Mouse (Mus musculus) hindbrain, embryonic 14.5 days (tissue): Measurements from ENCODE around the gene Otx2. TPM values are rescaled to one million over a fixed set of nuclear protein-coding genes. Genes with fewer than 3 reads are reported as not detected.
A peak's percentile ranks its signal among the peaks of the same experiment; 100 is the strongest.

Experiments
- ATAC-seq: fragments of 200-750 bp; cut with Nextera tagmentation; 2 replicates; pipeline ENCODE4 v1.8.0; 2017; ENCODE audit warnings: moderate number of reproducible peaks, mild to moderate bottlenecking, moderate TSS enrichment, moderate library complexity; ENCODE audit not compliant: low FRiP score
- DNase-seq: peaks from one replicate; pipeline ENCODE4 v3.0.0-alpha.2; 2015; ENCODE audit warnings: low spot score
- H3K27ac ChIP-seq: fragments of 300-500 bp; sonication (generic); 2 replicates; pipeline ENCODE4 v1.5.1; 2014; ENCODE audit warnings: mild to moderate bottlenecking, moderate library complexity
- H3K27me3 ChIP-seq: fragments of 300-500 bp; sonication (generic); 2 replicates; pipeline ENCODE4 v1.6.1; 2014; ENCODE audit warnings: mild to moderate bottlenecking, low read length, mixed read lengths; ENCODE audit not compliant: control insufficient read depth, insufficient read depth
- H3K36me3 ChIP-seq: fragments of 300-500 bp; sonication (generic); replicated peaks from 2 replicates; pipeline ENCODE4 v1.6.1; 2014; ENCODE audit not compliant: control insufficient read depth, insufficient read depth
- H3K4me1 ChIP-seq: fragments of 300-500 bp; sonication (generic); replicated peaks from 2 replicates; pipeline ENCODE4 v1.6.1; 2014; ENCODE audit warnings: antibody characterized with exemption, low read length, mixed read lengths; ENCODE audit not compliant: control insufficient read depth, insufficient read depth
- H3K4me2 ChIP-seq: fragments of 300-500 bp; sonication (generic); replicated peaks from 2 replicates; pipeline ENCODE4 v1.6.1; 2014; ENCODE audit warnings: mild to moderate bottlenecking, moderate library complexity
- H3K4me3 ChIP-seq: fragments of 300-500 bp; sonication (generic); replicated peaks from 2 replicates; pipeline ENCODE4 v1.5.1; 2014; ENCODE audit warnings: mild to moderate bottlenecking, low read length
- H3K9ac ChIP-seq: fragments of 300-500 bp; sonication (generic); 2 replicates; pipeline ENCODE4 v1.6.1; 2014
- H3K9me3 ChIP-seq: fragments of 300-500 bp; sonication (generic); 2 replicates; pipeline ENCODE4 v1.6.1; 2016; ENCODE audit warnings: low read length; ENCODE audit not compliant: control insufficient read depth
- WGBS: fragments of 180-500 bp; shearing (Covaris S2); extraction: QIAGEN DNeasy Blood & Tissue Kit; methylation state at CpG from one replicate; pipeline ENCODE4 v1.1.7; 2014; 5-methylcytosine and 5-hydroxymethylcytosine counted together
- polyA plus RNA-seq: library from polyadenylated mRNA; unstranded; fragments of >200 nt; fragmentation: Nextera tagmentation; extraction: Ambion mirVana; gene quantifications from 2 replicates; pipeline ENCODE4 v1.2.1, GENCODE M21; 2014

Gene Otx2
- 18.5 and 20.3 TPM in 2 replicates for polyA plus RNA-seq

- Histone ChIP-seq H3K27me3 (peaks cover 97% of the 10 kb centered on the region), H3K36me3 (no peaks in the 10 kb centered on the region), H3K27ac (no peak within 1 kb of the TSS; the same call in 1 of the 2 replicates), H3K9me3 (no peaks in the 10 kb centered on the region), H3K4me2 (peak within 1 kb of the TSS; percentile 43), H3K4me3 (peak within 1 kb of the TSS; percentile 24), H3K4me1 (no peaks in the 10 kb centered on the region), H3K9ac (peak within 1 kb of the TSS; percentile 49)
- DNase-seq (no peak), ATAC-seq (0 out of 2 replicates have a peak, but pooled peaks have one; percentile 7)
- WGBS = under 1% methylated on average over 27 of the region's 27 CpGs
Measured at GRCm38 (mm10) chr14:48673541-48673940, at the start of gene Otx2. Otx2 (minus strand) TSS chr14:48673819.

GRCm38 (mm10) chr14:48722763-48723162, 49.1 kb upstream of the Otx2 start:
- H3K4me2 ChIP-seq = no peak overlapping the region
- H3K27me3 ChIP-seq = no peaks in the 10 kb centered on the region
- ATAC-seq = no peak
- no peak overlapping the region for H3K9ac ChIP-seq
- WGBS = 42% methylated on average over 4 of the region's 4 CpGs
- no peak for DNase-seq
- H3K36me3 ChIP-seq = no peaks in the 10 kb centered on the region
- no peak overlapping the region for H3K4me3 ChIP-seq
- no peaks in the 10 kb centered on the region for H3K4me1 ChIP-seq
- no peak overlapping the region for H3K27ac ChIP-seq
- no peaks in the 10 kb centered on the region for H3K9me3 ChIP-seq

DNA sequence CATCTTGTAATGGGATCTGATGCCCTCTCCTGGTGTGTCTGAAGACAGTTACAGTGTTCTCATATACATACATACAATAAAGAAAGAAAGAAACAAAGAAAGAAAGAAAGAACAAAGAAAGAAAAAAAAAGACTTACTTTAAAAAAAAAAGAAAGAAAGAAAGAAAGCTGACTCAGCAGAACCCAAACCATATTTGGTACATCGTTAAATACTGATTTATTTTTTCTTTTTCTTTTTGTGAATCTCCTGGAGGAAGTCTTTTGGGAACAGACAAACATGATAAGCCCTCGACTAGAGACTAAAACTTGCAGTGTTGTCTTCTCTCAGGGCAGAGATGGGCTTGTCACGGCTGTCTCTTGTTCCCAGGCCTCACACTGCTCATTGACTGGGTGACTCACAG, 45.7 kb upstream of the Otx2 start:
- H3K9ac ChIP-seq = no peak overlapping the region
- DNase-seq (no peak), ATAC-seq (no peak)
- no peaks in the 10 kb centered on the region for H3K9me3 ChIP-seq
- no peak overlapping the region for H3K4me2 ChIP-seq
- H3K27me3 ChIP-seq = no peaks in the 10 kb centered on the region
- 82% methylated on average over 3 of the region's 3 CpGs for WGBS
- H3K4me1 ChIP-seq = no peaks in the 10 kb centered on the region
- no peak overlapping the region for H3K4me3 ChIP-seq
- H3K36me3 ChIP-seq = no peaks in the 10 kb centered on the region
- no peak overlapping the region for H3K27ac ChIP-seq

DNA sequence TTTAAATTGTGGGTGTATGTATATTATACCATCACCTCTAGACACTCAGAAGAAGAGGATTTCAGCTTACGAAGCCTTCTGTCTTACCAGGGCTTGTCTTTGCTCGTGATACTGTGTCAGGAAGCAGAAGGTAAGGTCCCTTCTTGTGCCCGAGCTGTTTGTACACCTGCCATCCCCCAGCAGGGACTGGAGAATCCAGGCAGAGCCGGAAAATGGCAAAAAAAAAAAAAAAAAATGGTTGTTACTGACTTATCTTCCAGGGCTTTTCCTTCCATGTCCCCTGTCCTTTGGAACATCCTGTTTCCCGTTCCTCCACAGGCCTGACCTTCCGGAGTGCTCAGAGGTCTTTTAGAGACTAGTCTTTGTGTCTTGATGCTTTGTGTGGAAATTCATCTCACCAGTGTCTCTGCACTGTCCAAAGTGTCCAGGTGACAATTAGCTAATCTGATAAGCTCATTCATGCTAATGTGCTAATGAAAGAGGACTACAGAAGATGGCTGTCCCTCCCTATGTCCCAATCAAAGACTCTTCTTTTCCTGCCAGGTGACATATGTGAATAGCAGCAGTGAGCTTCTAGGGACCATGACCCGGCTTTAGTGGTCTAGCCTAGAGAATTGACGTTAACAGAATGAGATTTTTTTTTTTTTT, 44.1 kb upstream of the Otx2 start:
- Histone ChIP-seq H3K9ac (no peak overlapping the region), H3K4me3 (no peak overlapping the region), H3K36me3 (no peaks in the 10 kb centered on the region), H3K4me1 (no peaks in the 10 kb centered on the region), H3K4me2 (no peak overlapping the region), H3K9me3 (no peaks in the 10 kb centered on the region), H3K27ac (no peak overlapping the region), H3K27me3 (no peaks in the 10 kb centered on the region)
- 84% methylated on average over 8 of the region's 8 CpGs for WGBS
- ATAC-seq (no peak), DNase-seq (no peak)

DNA sequence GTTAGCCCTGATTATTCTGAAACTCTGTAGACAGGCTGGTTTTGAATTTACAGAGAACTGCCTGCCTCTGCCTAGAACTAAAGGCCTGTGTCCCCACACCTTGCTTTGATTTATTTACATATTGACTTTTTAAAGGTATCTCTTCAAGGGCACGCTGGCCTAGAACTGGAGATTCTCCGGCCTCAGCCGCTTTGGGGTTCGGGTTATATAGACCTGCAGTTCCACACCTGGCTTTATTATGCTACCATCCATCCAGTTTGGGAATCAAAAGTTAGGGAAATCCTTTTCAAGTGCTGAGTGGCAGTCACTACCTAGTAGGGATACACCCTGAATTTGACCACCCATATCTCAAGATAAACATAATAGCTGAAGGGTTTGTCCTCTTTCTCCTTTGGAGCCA, 42.8 kb upstream of the Otx2 start:
- ATAC-seq = no peak
- Histone ChIP-seq H3K27ac (no peak overlapping the region), H3K9me3 (no peaks in the 10 kb centered on the region), H3K9ac (no peak overlapping the region), H3K36me3 (no peaks in the 10 kb centered on the region), H3K4me2 (no peak overlapping the region), H3K4me3 (no peak overlapping the region), H3K4me1 (no peaks in the 10 kb centered on the region), H3K27me3 (no peaks in the 10 kb centered on the region)
- no peak for DNase-seq
- WGBS = 89% methylated on average over 4 of the region's 4 CpGs

- H3K9ac ChIP-seq = no peak overlapping the region
- H3K27me3 ChIP-seq = peaks cover 41% of the 10 kb centered on the region
- no peak overlapping the region for H3K4me3 ChIP-seq
- H3K27ac ChIP-seq = peak overlapping the region; percentile 36; the same call in 1 of the 2 replicates
- 0 out of 2 replicates have a peak, but pooled peaks have one; percentile 49 for ATAC-seq
- H3K9me3 ChIP-seq = no peaks in the 10 kb centered on the region
- H3K36me3 ChIP-seq = no peaks in the 10 kb centered on the region
- peaks cover 6% of the 10 kb centered on the region; the same call in 1 of the 2 replicates for H3K4me1 ChIP-seq
- DNase-seq = peak; percentile 51
- no peak overlapping the region for H3K4me2 ChIP-seq
- 62% methylated on average over 13 of the region's 13 CpGs for WGBS
Measured at GRCm38 (mm10) chr14:48710871-48711370, 37.3 kb upstream of the Otx2 start.

DNA sequence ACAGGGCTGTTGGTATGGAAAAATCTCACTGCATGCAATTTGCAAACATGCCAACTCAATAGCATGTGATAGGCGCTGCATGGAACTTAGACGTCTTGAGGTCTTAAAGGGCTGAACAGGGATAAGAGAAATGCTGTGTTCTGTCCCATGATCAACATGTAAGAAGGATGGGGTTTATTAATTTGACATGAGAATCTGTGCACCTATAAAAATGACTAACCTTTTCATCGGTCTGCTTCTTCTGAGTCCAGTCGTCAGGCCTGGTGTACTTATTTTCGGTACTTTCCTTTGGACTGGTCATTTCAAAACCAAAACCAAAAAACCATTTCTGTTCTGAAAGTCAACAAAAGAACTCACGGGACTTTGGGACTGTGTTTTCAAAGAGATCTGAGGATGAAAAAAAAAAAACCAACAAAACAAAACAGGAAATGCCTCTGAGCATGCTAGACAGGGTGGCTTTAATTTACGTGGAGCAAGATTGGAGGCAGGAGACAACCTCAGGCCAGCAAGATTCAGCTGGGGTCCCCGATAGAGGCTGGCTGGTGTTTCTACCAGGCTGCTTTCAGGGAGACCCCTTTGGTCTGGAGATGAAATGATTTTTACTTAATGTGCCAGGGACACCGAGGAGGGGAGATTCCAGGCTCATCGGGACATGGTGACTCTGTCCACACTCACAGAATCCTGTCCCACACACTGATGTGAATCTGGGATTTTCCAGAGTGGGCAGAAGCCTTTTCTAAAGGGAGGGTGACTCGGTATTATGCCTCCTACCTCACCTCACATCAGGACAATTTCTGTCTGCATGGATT, 36.6 kb upstream of the Otx2 start:
- peaks cover 48% of the 10 kb centered on the region for H3K27me3 ChIP-seq
- no peak overlapping the region for H3K9ac ChIP-seq
- 20% methylated on average over 11 of the region's 11 CpGs for WGBS
- peaks cover 6% of the 10 kb centered on the region; the same call in 1 of the 2 replicates for H3K4me1 ChIP-seq
- no peaks in the 10 kb centered on the region for H3K36me3 ChIP-seq
- no peaks in the 10 kb centered on the region for H3K9me3 ChIP-seq
- H3K4me3 ChIP-seq = no peak overlapping the region
- ATAC-seq (no peak), DNase-seq (no peak)
- peak overlapping the region; percentile 50 for H3K4me2 ChIP-seq
- H3K27ac ChIP-seq = peak overlapping the region; percentile 36

DNA sequence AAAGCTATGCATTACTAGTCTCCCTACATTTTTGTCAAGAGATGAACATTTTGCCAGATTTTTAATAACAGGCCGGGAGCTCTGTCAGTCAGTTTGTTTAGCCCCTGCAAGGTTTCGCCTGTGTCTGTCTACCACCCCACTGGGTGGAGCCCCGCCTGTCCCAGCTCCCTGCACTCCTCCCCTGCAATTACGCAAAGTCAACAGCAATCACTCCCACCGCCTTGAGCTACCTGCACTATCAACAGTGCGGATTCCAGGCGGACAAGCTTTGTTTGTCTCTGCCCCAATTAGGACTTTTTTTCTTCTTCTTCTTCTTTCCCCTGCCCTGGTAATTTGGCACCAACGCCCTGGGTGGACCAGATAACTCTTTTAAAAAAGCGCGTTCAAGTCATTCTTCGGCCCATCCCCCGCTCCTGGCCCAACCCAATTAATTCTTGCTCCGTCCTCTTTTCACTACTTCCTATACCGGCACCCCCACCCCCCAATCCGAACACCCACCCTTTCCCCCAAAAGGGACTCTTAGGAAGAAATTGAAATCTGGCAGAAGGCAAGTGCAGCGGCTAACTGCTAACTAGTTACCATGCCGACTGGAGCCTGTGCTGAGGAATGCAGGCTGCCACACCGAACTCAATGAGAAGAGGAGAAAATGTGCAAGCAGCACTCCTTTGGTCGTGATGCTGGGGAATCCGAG, 35.9 kb upstream of the Otx2 start:
- no peak overlapping the region for H3K9ac ChIP-seq
- H3K27me3 ChIP-seq = peaks cover 55% of the 10 kb centered on the region
- peak overlapping the region; percentile 50 for H3K4me2 ChIP-seq
- 1% methylated on average over 20 of the region's 20 CpGs for WGBS
- no peaks in the 10 kb centered on the region for H3K9me3 ChIP-seq
- peak; percentile 69 for DNase-seq
- H3K27ac ChIP-seq = peak overlapping the region; percentile 36; the same call in 1 of the 2 replicates
- H3K36me3 ChIP-seq = no peaks in the 10 kb centered on the region
- H3K4me1 ChIP-seq = peaks cover 6% of the 10 kb centered on the region; the same call in 1 of the 2 replicates
- peak; percentile 84 for ATAC-seq
- peak overlapping the region; percentile 19 for H3K4me3 ChIP-seq
